Mouse (Mus musculus) E14TG2a.4 (cell line): ENCODE measurements around the gene Casc3.

ENCODE experiments used
- CTCF ChIP-seq: conservative IDR thresholded peaks from 2 replicates; pipeline ENCODE4 v1.5.1; 2014; ENCODE audit warnings: low read length
- NANOG ChIP-seq: IDR thresholded peaks from 2 replicates; pipeline ENCODE4 v1.6.1; 2014; ENCODE audit warnings: borderline replicate concordance, low read length, mixed read lengths

DNA sequence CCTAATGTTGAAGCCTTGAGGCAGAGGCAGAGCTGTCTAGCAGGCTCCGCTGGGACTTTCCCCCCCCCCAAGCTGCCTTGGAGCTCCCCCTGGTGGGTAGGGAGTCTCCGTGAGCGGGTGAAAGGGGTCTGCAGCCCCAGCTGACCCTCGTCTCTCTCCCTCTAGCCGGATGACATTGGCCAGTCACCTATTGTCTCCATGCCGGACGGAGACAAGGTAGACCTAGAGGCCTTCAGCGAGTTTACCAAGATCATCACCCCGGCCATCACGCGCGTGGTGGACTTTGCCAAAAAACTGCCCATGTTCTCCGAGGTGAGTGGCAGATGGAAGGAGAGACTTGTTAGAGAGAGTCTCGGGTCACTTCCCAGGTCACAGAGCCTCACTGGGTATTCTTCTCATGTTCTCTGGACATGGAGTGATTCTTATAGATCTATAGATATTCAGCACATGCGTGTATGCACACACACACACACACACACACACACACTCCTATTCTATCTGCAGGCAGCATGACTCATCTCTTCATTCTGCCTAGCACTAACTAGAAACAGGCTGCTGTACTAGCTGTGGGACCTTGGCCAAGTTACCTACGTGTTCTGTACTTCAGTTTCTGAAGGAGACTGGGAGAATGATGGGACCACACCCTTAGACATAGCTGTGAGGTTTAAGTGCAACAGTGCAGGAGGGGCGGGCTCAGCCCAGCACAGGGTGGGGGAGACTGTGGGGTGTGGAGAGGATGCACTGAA lies 41.8 kb upstream of the Casc3 start:
- peak; percentile 72 for TF ChIP-seq CTCF
- TF ChIP-seq NANOG: no peak
